Mouse (Mus musculus) midbrain, embryonic 11.5 days (tissue): ENCODE results near the gene Fndc3b. TPM values are rescaled to one million over a fixed set of nuclear protein-coding genes. Genes with fewer than 3 reads are reported as not detected.

Source experiments
- ATAC-seq: fragments of 200-750 bp; cut with Nextera tagmentation; 2 replicates; pipeline ENCODE4 v1.8.0; 2017; ENCODE audit warnings: moderate TSS enrichment, moderate library complexity; ENCODE audit not compliant: low FRiP score
- DNase-seq: peaks from one replicate; pipeline ENCODE4 v3.0.0; 2015; ENCODE audit warnings: low spot score; ENCODE audit errors: missing footprints
- H3K27ac ChIP-seq: fragments of 300-500 bp; sonication (generic); 2 replicates; pipeline ENCODE4 v1.5.1; 2014; ENCODE audit warnings: low read depth, low read length
- H3K27me3 ChIP-seq: fragments of 300-500 bp; sonication (generic); 2 replicates; pipeline ENCODE4 v1.6.1; 2014; ENCODE audit warnings: mild to moderate bottlenecking, low read length, moderate library complexity, mixed read lengths; ENCODE audit not compliant: control insufficient read depth, insufficient read depth
- H3K36me3 ChIP-seq: fragments of 300-500 bp; sonication (generic); 2 replicates; pipeline ENCODE4 v1.6.1; 2014; ENCODE audit warnings: mild to moderate bottlenecking, low read length, moderate library complexity, mixed read lengths; ENCODE audit not compliant: control insufficient read depth, insufficient read depth
- H3K4me1 ChIP-seq: fragments of 300-500 bp; sonication (generic); 2 replicates; pipeline ENCODE4 v1.6.1; 2014; ENCODE audit warnings: low read length; ENCODE audit not compliant: control insufficient read depth, insufficient read depth
- H3K4me2 ChIP-seq: fragments of 300-500 bp; sonication (generic); 2 replicates; pipeline ENCODE4 v1.6.1; 2014; ENCODE audit warnings: mild to moderate bottlenecking, moderate library complexity
- H3K4me3 ChIP-seq: fragments of 300-500 bp; sonication (generic); 2 replicates; pipeline ENCODE4 v1.5.1; 2014; ENCODE audit warnings: low read depth, low read length
- H3K9ac ChIP-seq: fragments of 300-500 bp; sonication (generic); 2 replicates; pipeline ENCODE4 v1.6.1; 2014; ENCODE audit warnings: low read length
- H3K9me3 ChIP-seq: fragments of 300-500 bp; sonication (generic); 2 replicates; pipeline ENCODE4 v1.6.1; 2016; ENCODE audit warnings: low read length; ENCODE audit not compliant: control insufficient read depth
- WGBS: fragments of 180-500 bp; shearing (Covaris S2); extraction: QIAGEN DNeasy Blood & Tissue Kit; methylation state at CpG from one replicate; pipeline ENCODE4 v1.1.7; 2014; 5-methylcytosine and 5-hydroxymethylcytosine counted together
- polyA plus RNA-seq: library from polyadenylated mRNA; unstranded; fragments of >200 nt; fragmentation: Nextera tagmentation; extraction: Ambion mirVana; gene quantifications from 2 replicates; pipeline ENCODE4 v1.2.1, GENCODE M21; 2014

Gene Fndc3b
- polyA plus RNA-seq, 1 experiment from 2014 or later = 10.1 TPM

GRCm38 (mm10) chr3:27462934-27463333 lies 248.2 kb downstream of the Fndc3b start:
- Histone ChIP-seq H3K4me3 (no peak overlapping the region), H3K27me3 (no peaks in the 10 kb centered on the region), H3K4me1 (no peaks in the 10 kb centered on the region), H3K36me3 (no peaks in the 10 kb centered on the region), H3K4me2 (no peak overlapping the region), H3K9ac (no peak overlapping the region), H3K9me3 (no peaks in the 10 kb centered on the region), H3K27ac (no peak overlapping the region)
- no peak for ATAC-seq
- peak; percentile 8 for DNase-seq
- 91% methylated on average over 15 of the region's 15 CpGs for WGBS

- no peaks in the 10 kb centered on the region for H3K9me3 ChIP-seq
- no peak overlapping the region for H3K4me3 ChIP-seq
- H3K36me3 ChIP-seq = no peaks in the 10 kb centered on the region
- no peak for ATAC-seq
- no peak overlapping the region for H3K9ac ChIP-seq
- no peaks in the 10 kb centered on the region for H3K27me3 ChIP-seq
- no peak overlapping the region for H3K4me2 ChIP-seq
- DNase-seq = peak; percentile 19
- WGBS = 97% methylated on average over 9 of the region's 9 CpGs
- no peak overlapping the region for H3K27ac ChIP-seq
- no peaks in the 10 kb centered on the region for H3K4me1 ChIP-seq
Observed at GRCm38 (mm10) chr3:27462316-27462902, 248.7 kb downstream of the Fndc3b start.

- Histone ChIP-seq H3K9me3 (no peaks in the 10 kb centered on the region), H3K27ac (no peak overlapping the region), H3K9ac (no peak overlapping the region), H3K36me3 (no peaks in the 10 kb centered on the region), H3K4me3 (no peak overlapping the region), H3K4me1 (no peaks in the 10 kb centered on the region), H3K4me2 (no peak overlapping the region), H3K27me3 (no peaks in the 10 kb centered on the region)
- WGBS = 91% methylated on average over 7 of the region's 7 CpGs
- DNase-seq = peak; percentile 64
- ATAC-seq = no peak
Observed at GRCm38 (mm10) chr3:27461861-27462260, 249.2 kb downstream of the Fndc3b start.

- WGBS = 75% methylated on average over 1 of the region's 1 CpGs
- no peak overlapping the region for H3K27ac ChIP-seq
- H3K9me3 ChIP-seq = no peaks in the 10 kb centered on the region
- peak; percentile 94 for DNase-seq
- H3K4me2 ChIP-seq = no peak overlapping the region
- no peak overlapping the region for H3K9ac ChIP-seq
- H3K27me3 ChIP-seq = no peaks in the 10 kb centered on the region
- peak; percentile 64; the same call in 1 of the 2 replicates for ATAC-seq
- peaks cover 4% of the 10 kb centered on the region; the same call in 1 of the 2 replicates for H3K36me3 ChIP-seq
- no peaks in the 10 kb centered on the region for H3K4me1 ChIP-seq
- H3K4me3 ChIP-seq = no peak overlapping the region
Observed at GRCm38 (mm10) chr3:27461037-27461436, 250.1 kb downstream of the Fndc3b start.

GRCm38 (mm10) chr3:27458416-27458815 lies 252.7 kb downstream of the Fndc3b start:
- Histone ChIP-seq H3K27ac (no peak overlapping the region), H3K9ac (no peak overlapping the region), H3K9me3 (no peaks in the 10 kb centered on the region), H3K4me3 (no peak overlapping the region), H3K27me3 (no peaks in the 10 kb centered on the region), H3K4me2 (no peak overlapping the region), H3K4me1 (no peaks in the 10 kb centered on the region), H3K36me3 (peaks cover 4% of the 10 kb centered on the region; the same call in 1 of the 2 replicates)
- ATAC-seq (no peak), DNase-seq (peak; percentile 28)
- 94% methylated on average over 9 of the region's 9 CpGs for WGBS

- no peak overlapping the region for H3K4me3 ChIP-seq
- no peak for ATAC-seq
- peak; percentile 31 for DNase-seq
- H3K9me3 ChIP-seq = no peaks in the 10 kb centered on the region
- no peaks in the 10 kb centered on the region for H3K4me1 ChIP-seq
- no peak overlapping the region for H3K9ac ChIP-seq
- H3K4me2 ChIP-seq = no peak overlapping the region
- H3K36me3 ChIP-seq = peaks cover 4% of the 10 kb centered on the region; the same call in 1 of the 2 replicates
- no peaks in the 10 kb centered on the region for H3K27me3 ChIP-seq
- 93% methylated on average over 14 of the region's 14 CpGs for WGBS
- H3K27ac ChIP-seq = no peak overlapping the region
Observed at GRCm38 (mm10) chr3:27456514-27456913, 254.6 kb downstream of the Fndc3b start.

- 84% methylated on average over 8 of the region's 8 CpGs for WGBS
- Histone ChIP-seq H3K9me3 (no peaks in the 10 kb centered on the region), H3K4me2 (no peak overlapping the region), H3K36me3 (peaks cover 4% of the 10 kb centered on the region; the same call in 1 of the 2 replicates), H3K4me3 (no peak overlapping the region), H3K27me3 (no peaks in the 10 kb centered on the region), H3K4me1 (no peaks in the 10 kb centered on the region), H3K9ac (no peak overlapping the region), H3K27ac (no peak overlapping the region)
- no peak for ATAC-seq
- peak; percentile 61 for DNase-seq
Observed at GRCm38 (mm10) chr3:27454402-27455195, 256.5 kb downstream of the Fndc3b start.

GRCm38 (mm10) chr3:27453453-27454098 lies 257.5 kb downstream of the Fndc3b start:
- no peak overlapping the region for H3K27ac ChIP-seq
- no peak overlapping the region for H3K4me3 ChIP-seq
- peaks cover 4% of the 10 kb centered on the region; the same call in 1 of the 2 replicates for H3K36me3 ChIP-seq
- no peaks in the 10 kb centered on the region for H3K9me3 ChIP-seq
- ATAC-seq = no peak
- 88% methylated on average over 13 of the region's 13 CpGs for WGBS
- peak; percentile 64 for DNase-seq
- no peak overlapping the region for H3K4me2 ChIP-seq
- no peaks in the 10 kb centered on the region for H3K4me1 ChIP-seq
- H3K27me3 ChIP-seq = no peaks in the 10 kb centered on the region
- no peak overlapping the region for H3K9ac ChIP-seq

- H3K27me3 ChIP-seq = no peaks in the 10 kb centered on the region
- H3K9ac ChIP-seq = no peak overlapping the region
- no peaks in the 10 kb centered on the region for H3K9me3 ChIP-seq
- DNase-seq (peak; percentile 72), ATAC-seq (no peak)
- H3K4me2 ChIP-seq = no peak overlapping the region
- no peak overlapping the region for H3K4me3 ChIP-seq
- 85% methylated on average over 4 of the region's 4 CpGs for WGBS
- no peaks in the 10 kb centered on the region for H3K36me3 ChIP-seq
- H3K27ac ChIP-seq = no peak overlapping the region
- no peaks in the 10 kb centered on the region for H3K4me1 ChIP-seq
Observed at GRCm38 (mm10) chr3:27449447-27449846, 261.7 kb downstream of the Fndc3b start.
